Mouse (Mus musculus): Measurements from ENCODE around the gene Pygb.

DNA sequence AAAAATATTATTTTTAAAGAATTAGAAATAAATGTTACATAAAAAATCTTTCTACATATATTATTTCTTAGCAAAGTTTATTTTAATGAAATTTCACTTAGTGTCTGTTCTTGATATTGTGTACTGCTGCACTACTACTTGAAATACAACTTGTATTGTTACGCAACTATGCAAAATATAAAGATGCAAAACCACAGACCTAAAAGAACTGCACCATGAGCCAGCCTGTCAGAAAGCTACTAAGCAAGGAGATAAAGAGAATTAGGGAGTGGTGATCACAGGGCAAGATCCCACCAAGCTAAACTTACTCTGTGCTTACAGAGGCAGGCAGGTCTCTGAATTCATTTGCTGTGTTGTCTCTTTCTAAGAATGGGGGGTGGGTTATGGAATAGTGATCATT lies 88.7 kb downstream of the Pygb start:
- TF ChIP-seq CTCF (IDR thresholded peaks at IDR 0.05; ENCODE audit: low read depth), result no peak
- TF ChIP-seq EP300 (optimal IDR thresholded peaks at IDR 0.05), result no peak

Data from stomach, postnatal 0 days (tissue).